8 mouse cellular contexts compared by ENCODE assay signal in the genomic region with DNA sequence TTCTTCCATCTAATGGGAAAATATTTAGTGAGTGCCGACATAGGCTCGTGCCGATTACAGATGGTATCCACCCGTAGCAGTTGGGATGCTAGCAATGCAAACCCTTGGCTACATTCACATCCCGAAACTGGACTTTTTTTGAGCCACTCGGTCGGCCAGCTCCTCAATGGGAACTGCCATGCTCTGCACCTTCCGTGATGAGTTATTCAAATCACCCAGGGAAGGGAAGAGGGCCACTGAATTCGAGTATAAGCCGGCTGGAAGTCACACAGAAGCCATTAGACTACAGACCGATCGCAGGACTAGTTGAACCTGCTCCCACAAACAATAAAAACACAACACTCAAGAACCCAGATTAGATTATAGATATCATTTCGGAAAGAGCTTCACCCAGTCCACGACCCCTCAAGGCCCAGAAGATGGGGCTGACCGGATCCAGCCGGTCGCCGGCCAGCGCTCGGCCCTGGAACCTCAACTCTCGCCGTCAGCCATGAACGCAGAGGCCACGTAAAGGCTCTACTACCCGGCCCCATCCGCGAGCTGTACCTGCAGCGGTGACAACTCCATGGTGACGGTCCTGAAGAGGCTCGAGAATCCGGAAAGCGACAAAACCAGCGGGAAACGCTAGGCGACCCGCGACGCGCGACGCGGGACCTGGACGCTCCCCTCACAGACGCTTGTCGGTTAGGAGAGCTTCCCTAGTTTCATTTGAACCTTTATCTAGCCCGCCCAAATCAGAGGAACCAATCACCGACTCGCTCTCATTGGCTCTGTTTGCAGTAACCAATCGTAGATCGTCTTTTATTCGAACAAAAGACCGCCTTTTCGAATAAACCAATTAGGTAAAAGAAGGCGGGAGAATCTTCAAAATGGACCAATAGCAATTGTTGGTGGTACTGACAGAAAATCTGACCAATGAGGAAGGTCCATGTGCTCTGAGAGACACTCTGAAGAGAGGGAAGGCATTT. TPM values are rescaled to one million over a fixed set of nuclear protein-coding genes. Genes with fewer than 3 reads are reported as not detected.
DNase-seq lines count a peak whose midpoint lies in the region; ATAC-seq and TF ChIP-seq lines count a peak whose summit lies in the region.

TSS of gene Top2a (minus strand) at position 690 of the 968 bp plus-strand sequence.

- TF ChIP-seq POLR2A in ES-Bruce4 (IDR thresholded peaks at IDR 0.05; ENCODE audit: insufficient read depth, low read length): peak; percentile 89
- TF ChIP-seq POLR2A in testis, adult 2 months (IDR thresholded peaks at IDR 0.05; ENCODE audit: control insufficient read depth, low read depth, low read length): peak; percentile 87

- H3K9ac ChIP-seq in ES-Bruce4 (ENCODE audit: low read depth, poor library complexity, severe bottlenecking): peak within 1 kb of the TSS; percentile 91
- H3K9ac ChIP-seq in forebrain, embryonic 12.5 days: peak within 1 kb of the TSS; percentile 77
- H3K9ac ChIP-seq in heart, postnatal 0 days (replicated peaks; ENCODE audit: low read depth, low read length): peak within 1 kb of the TSS; percentile 54
- peak within 1 kb of the TSS; percentile 96 for H3K9ac ChIP-seq in liver, embryonic 16.5 days (ENCODE audit: low read depth, low read length)
- peak within 1 kb of the TSS; percentile 68 for H3K9ac ChIP-seq in neural tube, embryonic 13.5 days

- 0 out of 2 replicates have a peak within 1 kb of the TSS, but pooled peaks have one; percentile 14 for H3K27ac ChIP-seq in ES-Bruce4 (ENCODE audit: insufficient read depth, low read length)
- H3K27ac ChIP-seq in forebrain, embryonic 12.5 days: peak within 1 kb of the TSS; percentile 83
- H3K27ac ChIP-seq in heart, postnatal 0 days (ENCODE audit: low read depth): peak within 1 kb of the TSS; percentile 58
- H3K27ac ChIP-seq in liver, embryonic 16.5 days (ENCODE audit: low read length): peak within 1 kb of the TSS; percentile 86
- H3K27ac ChIP-seq in neural tube, embryonic 13.5 days (replicated peaks): no peak within 1 kb of the TSS
- H3K27ac ChIP-seq in testis, adult 2 months (ENCODE audit: control insufficient read depth, insufficient read depth, low read depth, low read length): peak within 1 kb of the TSS; percentile 98

- ATAC-seq in forebrain, embryonic 12.5 days (ENCODE audit: low FRiP score): peak; percentile 97
- peak; percentile 95 for ATAC-seq in heart, postnatal 0 days (ENCODE audit: insufficient read depth, low read depth)
- peak; percentile 93 for ATAC-seq in liver, embryonic 16.5 days (ENCODE audit: low read depth)
- ATAC-seq in neural tube, embryonic 13.5 days (ENCODE audit: low read depth): peak; percentile 97

- no peaks in the 10 kb centered on the region for H3K4me1 ChIP-seq in ES-Bruce4 (ENCODE audit: control insufficient read depth, insufficient read depth, low read length)
- peaks cover 29% of the 10 kb centered on the region for H3K4me1 ChIP-seq in forebrain, embryonic 12.5 days
- peaks cover 9% of the 10 kb centered on the region for H3K4me1 ChIP-seq in heart, postnatal 0 days (ENCODE audit: control insufficient read depth, insufficient read depth)
- peaks cover 26% of the 10 kb centered on the region for H3K4me1 ChIP-seq in liver, embryonic 16.5 days (ENCODE audit: control insufficient read depth, low read depth, low read length)
- H3K4me1 ChIP-seq in neural tube, embryonic 13.5 days (replicated peaks): peaks cover 15% of the 10 kb centered on the region
- H3K4me1 ChIP-seq in testis, adult 2 months (ENCODE audit: control insufficient read depth, insufficient read depth, low read length): peaks cover 9% of the 10 kb centered on the region

- peak within 1 kb of the TSS; percentile 89 for H3K4me3 ChIP-seq in ES-Bruce4 (ENCODE audit: low read depth, low read length)
- H3K4me3 ChIP-seq in forebrain, embryonic 12.5 days (replicated peaks): peak within 1 kb of the TSS; percentile 70
- H3K4me3 ChIP-seq in heart, postnatal 0 days (ENCODE audit: low read depth, low read length): peak within 1 kb of the TSS; percentile 91
- H3K4me3 ChIP-seq in liver, embryonic 16.5 days (ENCODE audit: low read depth, low read length): peak within 1 kb of the TSS; percentile 97
- peak within 1 kb of the TSS; percentile 63 for H3K4me3 ChIP-seq in neural tube, embryonic 13.5 days
- peak within 1 kb of the TSS; percentile 99 for H3K4me3 ChIP-seq in testis, adult 2 months (ENCODE audit: control insufficient read depth, low read depth, low read length)

- H3K9me3 ChIP-seq in ES-Bruce4 (replicated peaks; ENCODE audit: control insufficient read depth, insufficient read depth, low read length, poor library complexity, severe bottlenecking): no peaks in the 10 kb centered on the region
- H3K9me3 ChIP-seq in forebrain, embryonic 12.5 days: no peaks in the 10 kb centered on the region
- no peaks in the 10 kb centered on the region for H3K9me3 ChIP-seq in heart, postnatal 0 days (replicated peaks; ENCODE audit: control insufficient read depth, low read length)
- no peaks in the 10 kb centered on the region for H3K9me3 ChIP-seq in liver, embryonic 16.5 days (replicated peaks; ENCODE audit: control insufficient read depth, low read length)
- H3K9me3 ChIP-seq in neural tube, embryonic 13.5 days: no peaks in the 10 kb centered on the region

- no peak for TF ChIP-seq CTCF in ES-Bruce4 (IDR thresholded peaks at IDR 0.05; ENCODE audit: low read depth, low read length)
- no peak for TF ChIP-seq CTCF in heart, postnatal 0 days (IDR thresholded peaks at IDR 0.05; ENCODE audit: low read depth)
- no peak for TF ChIP-seq CTCF in testis, adult 2 months (IDR thresholded peaks at IDR 0.05; ENCODE audit: control insufficient read depth, insufficient read depth, insufficient replicate concordance, low read depth, low read length)

- under 1% methylated on average over 54 of the region's 54 CpGs for WGBS in forebrain, embryonic 12.5 days
- WGBS in heart, postnatal 0 days: under 1% methylated on average over 54 of the region's 54 CpGs
- WGBS in liver, embryonic 16.5 days (ENCODE audit: insufficient replicate concordance): under 1% methylated on average over 54 of the region's 54 CpGs
- WGBS in neural tube, embryonic 13.5 days: under 1% methylated on average over 54 of the region's 54 CpGs

- peaks cover 37% of the 10 kb centered on the region for H3K36me3 ChIP-seq in ES-Bruce4 (ENCODE audit: control insufficient read depth, insufficient read depth, low read length, poor library complexity, severe bottlenecking)
- peaks cover 29% of the 10 kb centered on the region for H3K36me3 ChIP-seq in forebrain, embryonic 12.5 days (replicated peaks)
- peaks cover 13% of the 10 kb centered on the region for H3K36me3 ChIP-seq in heart, postnatal 0 days (replicated peaks; ENCODE audit: control insufficient read depth, insufficient read depth, low read length)
- peaks cover 38% of the 10 kb centered on the region for H3K36me3 ChIP-seq in liver, embryonic 16.5 days (ENCODE audit: control insufficient read depth, insufficient read depth)
- peaks cover 2% of the 10 kb centered on the region; the same call in 1 of the 2 replicates for H3K36me3 ChIP-seq in neural tube, embryonic 13.5 days
- H3K36me3 ChIP-seq in testis, adult 2 months (ENCODE audit: control insufficient read depth, insufficient read depth, low read length): peaks cover 1% of the 10 kb centered on the region

- no peaks in the 10 kb centered on the region for H3K27me3 ChIP-seq in ES-Bruce4 (ENCODE audit: control insufficient read depth, insufficient read depth, low read length, poor library complexity, severe bottlenecking)
- 0 out of 2 replicates have a peak, but pooled peaks cover 2% of the 10 kb centered on the region for H3K27me3 ChIP-seq in forebrain, embryonic 12.5 days
- no peaks in the 10 kb centered on the region for H3K27me3 ChIP-seq in heart, postnatal 0 days (ENCODE audit: control insufficient read depth, insufficient read depth, low read length)
- H3K27me3 ChIP-seq in liver, embryonic 16.5 days (ENCODE audit: control insufficient read depth, insufficient read depth, low read depth, low read length): no peaks in the 10 kb centered on the region
- H3K27me3 ChIP-seq in neural tube, embryonic 13.5 days: no peaks in the 10 kb centered on the region
- no peaks in the 10 kb centered on the region for H3K27me3 ChIP-seq in testis, adult 2 months (ENCODE audit: control insufficient read depth, insufficient read depth, low read length)

- DNase-seq in c-Kit-positive CD71-positive TER-119-positive erythroid progenitor cells, embryonic 14.5 days (ENCODE audit: low spot score): peak; percentile 100
- peak; percentile 99 for DNase-seq in heart, postnatal 0 days (ENCODE audit: low spot score)
- DNase-seq in kidney, postnatal 4 days: peak; percentile 85 to 89

- H3K4me2 ChIP-seq in forebrain, embryonic 12.5 days: peak within 1 kb of the TSS; percentile 61
- peak within 1 kb of the TSS; percentile 67 for H3K4me2 ChIP-seq in heart, postnatal 0 days (ENCODE audit: low read depth, low read length)
- peak within 1 kb of the TSS; percentile 80 for H3K4me2 ChIP-seq in liver, embryonic 16.5 days (ENCODE audit: low read depth, low read length)
- H3K4me2 ChIP-seq in neural tube, embryonic 13.5 days: peak within 1 kb of the TSS; percentile 74

- no peak for TF ChIP-seq EP300 in ES-Bruce4 (IDR thresholded peaks at IDR 0.05; ENCODE audit: insufficient read depth, low read depth, low read length)
- peak; percentile 99 for TF ChIP-seq EP300 in heart, postnatal 0 days (IDR thresholded peaks at IDR 0.05; ENCODE audit: low read depth)

RNA-seq across cellular contexts. Expression of gene Top2a, which starts in this region (rescaled TPM):
- polyA plus RNA-seq in ES-Bruce4 (2011; ENCODE audit: insufficient read depth, insufficient read length, low read depth, missing spikeins): 631 and 674 TPM in 2 replicates
- 355 and 367 TPM in 2 replicates for polyA plus RNA-seq in forebrain, embryonic 12.5 days (2016; fragmentation: Nextera tagmentation; extraction: Ambion mirVana)
- 52.9 and 91.1 TPM in 2 replicates for total RNA-seq in heart, postnatal 0 days (2014; rRNA removed; ENCODE audit: low replicate concordance)
- 38.2 and 38.9 TPM in 2 replicates for polyA plus RNA-seq in heart, postnatal 0 days (2015; fragmentation: Nextera tagmentation; extraction: Ambion mirVana)
- 189 and 201 TPM in 2 replicates for polyA plus RNA-seq in liver, embryonic 16.5 days (2015; fragmentation: Nextera tagmentation; extraction: Ambion mirVana)
- polyA plus RNA-seq in neural tube, embryonic 13.5 days (2015; fragmentation: Nextera tagmentation; extraction: Ambion mirVana): 45.5 and 60.7 TPM in 2 replicates
- 19.4 and 20.4 TPM in 2 replicates for polyA plus RNA-seq in testis, adult 2 months (2012; rRNA removed)
